Mouse (Mus musculus): Measurements from ENCODE around the gene Gm10198. TPM values are rescaled to one million over a fixed set of nuclear protein-coding genes. Genes with fewer than 3 reads are reported as not detected.

Gene Gm10198
- total and polyA plus RNA-seq, 2 experiments from 2014 or later: not detected

- no peak for TF ChIP-seq EP300 (IDR thresholded peaks at IDR 0.05; ENCODE audit: low read depth)
- no peak for TF ChIP-seq CTCF (IDR thresholded peaks at IDR 0.05; ENCODE audit: low read depth)
- no peak for ATAC-seq (ENCODE audit: insufficient read depth, low read depth)
- H3K9me3 ChIP-seq (replicated peaks; ENCODE audit: control insufficient read depth, low read length): no peaks in the 10 kb centered on the region
- no peak for DNase-seq (ENCODE audit: low spot score)
- H3K9ac ChIP-seq (replicated peaks; ENCODE audit: low read depth, low read length): no peak overlapping the region
- no peaks in the 10 kb centered on the region for H3K36me3 ChIP-seq (replicated peaks; ENCODE audit: control insufficient read depth, insufficient read depth, low read length)
- no peak overlapping the region for H3K27ac ChIP-seq (ENCODE audit: low read depth)
- 78% methylated on average over 4 of the region's 4 CpGs for WGBS
- H3K4me3 ChIP-seq (ENCODE audit: low read depth, low read length): no peak overlapping the region
- 0 out of 2 replicates have a peak, but pooled peaks cover 7% of the 10 kb centered on the region for H3K4me1 ChIP-seq (ENCODE audit: control insufficient read depth, insufficient read depth)
- H3K27me3 ChIP-seq (ENCODE audit: control insufficient read depth, insufficient read depth, low read length): no peaks in the 10 kb centered on the region
- no peak overlapping the region for H3K4me2 ChIP-seq (ENCODE audit: low read depth, low read length)
These were observed 36.2 kb upstream of the Gm10198 start for GRCm38 (mm10) chr13:111556375-111556774.

GRCm38 (mm10) chr13:111560152-111560551, 32.4 kb upstream of the Gm10198 start:
- WGBS: 90% methylated on average over 3 of the region's 3 CpGs
- H3K4me1 ChIP-seq (ENCODE audit: control insufficient read depth, insufficient read depth): 0 out of 2 replicates have a peak, but pooled peaks cover 4% of the 10 kb centered on the region
- DNase-seq (ENCODE audit: low spot score) (no peak), ATAC-seq (ENCODE audit: insufficient read depth, low read depth) (no peak)
- H3K36me3 ChIP-seq (replicated peaks; ENCODE audit: control insufficient read depth, insufficient read depth, low read length): no peaks in the 10 kb centered on the region
- H3K27me3 ChIP-seq (ENCODE audit: control insufficient read depth, insufficient read depth, low read length): no peaks in the 10 kb centered on the region
- TF ChIP-seq EP300 (IDR thresholded peaks at IDR 0.05; ENCODE audit: low read depth): no peak
- TF ChIP-seq CTCF (IDR thresholded peaks at IDR 0.05; ENCODE audit: low read depth): no peak
- no peak overlapping the region for H3K4me3 ChIP-seq (ENCODE audit: low read depth, low read length)
- no peak overlapping the region for H3K27ac ChIP-seq (ENCODE audit: low read depth)
- H3K4me2 ChIP-seq (ENCODE audit: low read depth, low read length): no peak overlapping the region
- H3K9ac ChIP-seq (replicated peaks; ENCODE audit: low read depth, low read length): no peak overlapping the region
- H3K9me3 ChIP-seq (replicated peaks; ENCODE audit: control insufficient read depth, low read length): no peaks in the 10 kb centered on the region

GRCm38 (mm10) chr13:111562595-111562994, 30.0 kb upstream of the Gm10198 start:
- 78% methylated on average over 5 of the region's 5 CpGs for WGBS
- no peak overlapping the region for H3K27ac ChIP-seq (ENCODE audit: low read depth)
- no peaks in the 10 kb centered on the region for H3K36me3 ChIP-seq (replicated peaks; ENCODE audit: control insufficient read depth, insufficient read depth, low read length)
- no peak overlapping the region for H3K4me2 ChIP-seq (ENCODE audit: low read depth, low read length)
- ATAC-seq (ENCODE audit: insufficient read depth, low read depth) (no peak), DNase-seq (ENCODE audit: low spot score) (no peak)
- no peak overlapping the region for H3K4me3 ChIP-seq (ENCODE audit: low read depth, low read length)
- no peaks in the 10 kb centered on the region for H3K9me3 ChIP-seq (replicated peaks; ENCODE audit: control insufficient read depth, low read length)
- no peak overlapping the region for H3K9ac ChIP-seq (replicated peaks; ENCODE audit: low read depth, low read length)
- H3K27me3 ChIP-seq (ENCODE audit: control insufficient read depth, insufficient read depth, low read length): no peaks in the 10 kb centered on the region
- H3K4me1 ChIP-seq (ENCODE audit: control insufficient read depth, insufficient read depth): no peaks in the 10 kb centered on the region
- no peak for TF ChIP-seq CTCF (IDR thresholded peaks at IDR 0.05; ENCODE audit: low read depth)
- TF ChIP-seq EP300 (IDR thresholded peaks at IDR 0.05; ENCODE audit: low read depth): no peak

- Histone ChIP-seq H3K4me1 (ENCODE audit: control insufficient read depth, insufficient read depth) (no peaks in the 10 kb centered on the region), H3K4me2 (ENCODE audit: low read depth, low read length) (no peak overlapping the region), H3K27ac (ENCODE audit: low read depth) (no peak overlapping the region), H3K9me3 (replicated peaks; ENCODE audit: control insufficient read depth, low read length) (no peaks in the 10 kb centered on the region), H3K9ac (replicated peaks; ENCODE audit: low read depth, low read length) (no peak overlapping the region), H3K36me3 (replicated peaks; ENCODE audit: control insufficient read depth, insufficient read depth, low read length) (no peaks in the 10 kb centered on the region), H3K27me3 (ENCODE audit: control insufficient read depth, insufficient read depth, low read length) (no peaks in the 10 kb centered on the region), H3K4me3 (ENCODE audit: low read depth, low read length) (no peak overlapping the region)
- peak; percentile 54 for TF ChIP-seq CTCF (IDR thresholded peaks at IDR 0.05; ENCODE audit: low read depth)
- TF ChIP-seq EP300 (IDR thresholded peaks at IDR 0.05; ENCODE audit: low read depth): no peak
- ATAC-seq (ENCODE audit: insufficient read depth, low read depth): no peak
- peak; percentile 25 for DNase-seq (ENCODE audit: low spot score)
- 34% methylated on average over 4 of the region's 4 CpGs for WGBS
These were observed 18.4 kb upstream of the Gm10198 start for GRCm38 (mm10) chr13:111574196-111574595.

GRCm38 (mm10) chr13:111577177-111577576, 15.4 kb upstream of the Gm10198 start:
- no peak for TF ChIP-seq EP300 (IDR thresholded peaks at IDR 0.05; ENCODE audit: low read depth)
- H3K9ac ChIP-seq (replicated peaks; ENCODE audit: low read depth, low read length): no peak overlapping the region
- WGBS: 76% methylated on average over 11 of the region's 11 CpGs
- no peaks in the 10 kb centered on the region for H3K36me3 ChIP-seq (replicated peaks; ENCODE audit: control insufficient read depth, insufficient read depth, low read length)
- H3K4me3 ChIP-seq (ENCODE audit: low read depth, low read length): no peak overlapping the region
- H3K4me1 ChIP-seq (ENCODE audit: control insufficient read depth, insufficient read depth): no peaks in the 10 kb centered on the region
- H3K27ac ChIP-seq (ENCODE audit: low read depth): no peak overlapping the region
- 0 out of 2 replicates have a peak, but pooled peaks cover 3% of the 10 kb centered on the region for H3K9me3 ChIP-seq (replicated peaks; ENCODE audit: control insufficient read depth, low read length)
- DNase-seq (ENCODE audit: low spot score) (no peak), ATAC-seq (ENCODE audit: insufficient read depth, low read depth) (no peak)
- H3K27me3 ChIP-seq (ENCODE audit: control insufficient read depth, insufficient read depth, low read length): no peaks in the 10 kb centered on the region
- no peak overlapping the region for H3K4me2 ChIP-seq (ENCODE audit: low read depth, low read length)

GRCm38 (mm10) chr13:111580054-111580453, 12.5 kb upstream of the Gm10198 start:
- WGBS: 90% methylated on average over 10 of the region's 10 CpGs
- no peak for ATAC-seq (ENCODE audit: insufficient read depth, low read depth)

More at GRCm38 (mm10) chr13:111580054-111580453, 12.5 kb upstream of the Gm10198 start:
- DNase-seq (ENCODE audit: low spot score): no peak
- Histone ChIP-seq H3K4me3 (ENCODE audit: low read depth, low read length) (no peak overlapping the region), H3K27ac (ENCODE audit: low read depth) (no peak overlapping the region), H3K9me3 (replicated peaks; ENCODE audit: control insufficient read depth, low read length) (0 out of 2 replicates have a peak, but pooled peaks cover 3% of the 10 kb centered on the region), H3K4me2 (ENCODE audit: low read depth, low read length) (no peak overlapping the region), H3K36me3 (replicated peaks; ENCODE audit: control insufficient read depth, insufficient read depth, low read length) (no peaks in the 10 kb centered on the region), H3K4me1 (ENCODE audit: control insufficient read depth, insufficient read depth) (no peaks in the 10 kb centered on the region), H3K9ac (replicated peaks; ENCODE audit: low read depth, low read length) (no peak overlapping the region), H3K27me3 (ENCODE audit: control insufficient read depth, insufficient read depth, low read length) (no peaks in the 10 kb centered on the region)
- no peak for TF ChIP-seq EP300 (IDR thresholded peaks at IDR 0.05; ENCODE audit: low read depth)
- TF ChIP-seq CTCF (IDR thresholded peaks at IDR 0.05; ENCODE audit: low read depth): no peak

Data from heart, postnatal 0 days (tissue).